Mouse (Mus musculus): ENCODE measurements around the gene Ascc1. TPM values are rescaled to one million over a fixed set of nuclear protein-coding genes. Genes with fewer than 3 reads are reported as not detected.

Ascc1 gene
- polyA plus RNA-seq, 1 experiment from 2014 or later = 14.7 TPM

- DNase-seq (no peak), ATAC-seq (no peak)
- H3K27me3 ChIP-seq (ENCODE audit: insufficient read depth, low read length) = no peaks in the 10 kb centered on the region
- peak overlapping the region; percentile 45; the same call in 1 of the 2 replicates for H3K4me2 ChIP-seq (ENCODE audit: low read depth, low read length)
- no peak for TF ChIP-seq EP300 (IDR thresholded peaks at IDR 0.05; ENCODE audit: low read depth)
- no peak for TF ChIP-seq CTCF (IDR thresholded peaks at IDR 0.05; ENCODE audit: low read depth)
- H3K4me3 ChIP-seq (ENCODE audit: low read depth, low read length) = no peak overlapping the region
- peak overlapping the region; percentile 76 for H3K27ac ChIP-seq (ENCODE audit: low read depth)
- H3K36me3 ChIP-seq (replicated peaks; ENCODE audit: insufficient read depth, low read length) = no peaks in the 10 kb centered on the region
- 27% methylated on average over 5 of the region's 5 CpGs for WGBS (ENCODE audit: insufficient replicate concordance)
- H3K4me1 ChIP-seq (ENCODE audit: insufficient read depth) = peaks cover 54% of the 10 kb centered on the region
- H3K9me3 ChIP-seq (ENCODE audit: low read length) = no peaks in the 10 kb centered on the region
- no peak overlapping the region for H3K9ac ChIP-seq (replicated peaks)
Measured at GRCm38 (mm10) chr10:60080601-60080981, 78.0 kb downstream of the Ascc1 start.

- Histone ChIP-seq H3K27ac (ENCODE audit: low read depth) (peak overlapping the region; percentile 76), H3K4me1 (ENCODE audit: insufficient read depth) (peaks cover 54% of the 10 kb centered on the region), H3K27me3 (ENCODE audit: insufficient read depth, low read length) (no peaks in the 10 kb centered on the region), H3K36me3 (replicated peaks; ENCODE audit: insufficient read depth, low read length) (no peaks in the 10 kb centered on the region), H3K4me3 (ENCODE audit: low read depth, low read length) (no peak overlapping the region), H3K9ac (replicated peaks) (no peak overlapping the region), H3K4me2 (ENCODE audit: low read depth, low read length) (peak overlapping the region; percentile 45), H3K9me3 (ENCODE audit: low read length) (no peaks in the 10 kb centered on the region)
- 40% methylated on average over 21 of the region's 21 CpGs for WGBS (ENCODE audit: insufficient replicate concordance)
- peak; percentile 26 for DNase-seq
- ATAC-seq = peak; percentile 4; the same call in 1 of the 2 replicates
- TF ChIP-seq CTCF (IDR thresholded peaks at IDR 0.05; ENCODE audit: low read depth) = no peak
- TF ChIP-seq EP300 (IDR thresholded peaks at IDR 0.05; ENCODE audit: low read depth) = no peak
Measured at GRCm38 (mm10) chr10:60080982-60081825, 78.6 kb downstream of the Ascc1 start.

- H3K9ac ChIP-seq (replicated peaks) = no peak overlapping the region
- no peak overlapping the region for H3K4me3 ChIP-seq (ENCODE audit: low read depth, low read length)
- H3K27me3 ChIP-seq (ENCODE audit: insufficient read depth, low read length) = no peaks in the 10 kb centered on the region
- WGBS (ENCODE audit: insufficient replicate concordance) = 50% methylated on average over 5 of the region's 5 CpGs
- DNase-seq (peak; percentile 20), ATAC-seq (peak; percentile 28)
- H3K4me2 ChIP-seq (ENCODE audit: low read depth, low read length) = 0 out of 2 replicates have a peak overlapping the region, but pooled peaks have one; percentile 9
- H3K27ac ChIP-seq (ENCODE audit: low read depth) = peak overlapping the region; percentile 76; the same call in 1 of the 2 replicates
- TF ChIP-seq EP300 (IDR thresholded peaks at IDR 0.05; ENCODE audit: low read depth) = peak; percentile 72
- no peak for TF ChIP-seq CTCF (IDR thresholded peaks at IDR 0.05; ENCODE audit: low read depth)
- H3K36me3 ChIP-seq (replicated peaks; ENCODE audit: insufficient read depth, low read length) = no peaks in the 10 kb centered on the region
- no peaks in the 10 kb centered on the region for H3K9me3 ChIP-seq (ENCODE audit: low read length)
- peaks cover 54% of the 10 kb centered on the region for H3K4me1 ChIP-seq (ENCODE audit: insufficient read depth)
Measured at GRCm38 (mm10) chr10:60081905-60082304, 79.3 kb downstream of the Ascc1 start.

- DNase-seq (no peak), ATAC-seq (no peak)
- no peak overlapping the region for H3K4me2 ChIP-seq (ENCODE audit: low read depth, low read length)
- no peaks in the 10 kb centered on the region for H3K36me3 ChIP-seq (replicated peaks; ENCODE audit: insufficient read depth, low read length)
- H3K27ac ChIP-seq (ENCODE audit: low read depth) = no peak overlapping the region
- peaks cover 34% of the 10 kb centered on the region for H3K4me1 ChIP-seq (ENCODE audit: insufficient read depth)
- no peak overlapping the region for H3K4me3 ChIP-seq (ENCODE audit: low read depth, low read length)
- WGBS (ENCODE audit: insufficient replicate concordance) = 79% methylated on average over 4 of the region's 4 CpGs
- TF ChIP-seq EP300 (IDR thresholded peaks at IDR 0.05; ENCODE audit: low read depth) (no peak), CTCF (IDR thresholded peaks at IDR 0.05; ENCODE audit: low read depth) (no peak)
- no peaks in the 10 kb centered on the region for H3K9me3 ChIP-seq (ENCODE audit: low read length)
- H3K9ac ChIP-seq (replicated peaks) = no peak overlapping the region
- no peaks in the 10 kb centered on the region for H3K27me3 ChIP-seq (ENCODE audit: insufficient read depth, low read length)
Measured at GRCm38 (mm10) chr10:60084065-60084464, 81.5 kb downstream of the Ascc1 start.

- no peak overlapping the region for H3K4me2 ChIP-seq (ENCODE audit: low read depth, low read length)
- ATAC-seq = no peak
- H3K4me1 ChIP-seq (ENCODE audit: insufficient read depth) = 0 out of 2 replicates have a peak, but pooled peaks cover 3% of the 10 kb centered on the region
- H3K4me3 ChIP-seq (ENCODE audit: low read depth, low read length) = no peak overlapping the region
- no peak overlapping the region for H3K9ac ChIP-seq (replicated peaks)
- DNase-seq = no peak
- WGBS (ENCODE audit: insufficient replicate concordance) = 76% methylated on average over 2 of the region's 2 CpGs
- no peaks in the 10 kb centered on the region for H3K27me3 ChIP-seq (ENCODE audit: insufficient read depth, low read length)
- no peak for TF ChIP-seq EP300 (IDR thresholded peaks at IDR 0.05; ENCODE audit: low read depth)
- TF ChIP-seq CTCF (IDR thresholded peaks at IDR 0.05; ENCODE audit: low read depth) = no peak
- H3K9me3 ChIP-seq (ENCODE audit: low read length) = no peaks in the 10 kb centered on the region
- H3K36me3 ChIP-seq (replicated peaks; ENCODE audit: insufficient read depth, low read length) = no peaks in the 10 kb centered on the region
- no peak overlapping the region for H3K27ac ChIP-seq (ENCODE audit: low read depth)
Measured at GRCm38 (mm10) chr10:60092311-60092710, 89.7 kb downstream of the Ascc1 start.

- Histone ChIP-seq H3K9me3 (ENCODE audit: low read length) (no peaks in the 10 kb centered on the region), H3K27me3 (ENCODE audit: insufficient read depth, low read length) (no peaks in the 10 kb centered on the region), H3K9ac (replicated peaks) (no peak overlapping the region), H3K27ac (ENCODE audit: low read depth) (no peak overlapping the region), H3K4me2 (ENCODE audit: low read depth, low read length) (no peak overlapping the region), H3K4me3 (ENCODE audit: low read depth, low read length) (no peak overlapping the region), H3K4me1 (ENCODE audit: insufficient read depth) (0 out of 2 replicates have a peak, but pooled peaks cover 3% of the 10 kb centered on the region), H3K36me3 (replicated peaks; ENCODE audit: insufficient read depth, low read length) (0 out of 2 replicates have a peak, but pooled peaks cover 4% of the 10 kb centered on the region)
- 67% methylated on average over 2 of the region's 2 CpGs for WGBS (ENCODE audit: insufficient replicate concordance)
- TF ChIP-seq CTCF (IDR thresholded peaks at IDR 0.05; ENCODE audit: low read depth) = no peak
- TF ChIP-seq EP300 (IDR thresholded peaks at IDR 0.05; ENCODE audit: low read depth) = no peak
- DNase-seq (no peak), ATAC-seq (no peak)
Measured at GRCm38 (mm10) chr10:60093751-60094150, 91.1 kb downstream of the Ascc1 start.

Measured in liver, postnatal 0 days (tissue).